Mouse (Mus musculus) stomach, embryonic 16.5 days (tissue): ENCODE measurements around the gene Slc34a2. TPM values are rescaled to one million over a fixed set of nuclear protein-coding genes. Genes with fewer than 3 reads are reported as not detected.
A peak's percentile ranks its signal among the peaks of the same experiment; 100 is the strongest.

Experiments
- ATAC-seq: fragments of 200-750 bp; cut with Nextera tagmentation; 2 replicates; pipeline ENCODE4 v1.8.0; 2017; ENCODE audit warnings: moderate number of reproducible peaks, moderate TSS enrichment; ENCODE audit not compliant: insufficient read depth, low FRiP score
- H3K27ac ChIP-seq: fragments of 300-500 bp; sonication (generic); 2 replicates; pipeline ENCODE4 v1.5.1; 2014; ENCODE audit warnings: low read length
- H3K27me3 ChIP-seq: fragments of 300-500 bp; sonication (generic); 2 replicates; pipeline ENCODE4 v1.6.1; 2014; ENCODE audit warnings: low read length, control low read depth, mixed read lengths; ENCODE audit not compliant: control insufficient read depth, insufficient read depth
- H3K36me3 ChIP-seq: fragments of 300-500 bp; sonication (generic); 2 replicates; pipeline ENCODE4 v1.6.1; 2014; ENCODE audit warnings: low read length; ENCODE audit not compliant: control insufficient read depth, insufficient read depth
- H3K4me1 ChIP-seq: fragments of 300-500 bp; sonication (generic); 2 replicates; pipeline ENCODE4 v1.6.1; 2014; ENCODE audit warnings: low read length, control low read depth, mixed read lengths; ENCODE audit not compliant: control insufficient read depth, insufficient read depth
- H3K4me2 ChIP-seq: fragments of 300-500 bp; sonication (generic); 2 replicates; pipeline ENCODE4 v1.6.1; 2014; ENCODE audit warnings: low read depth, low read length, mixed read lengths
- H3K4me3 ChIP-seq: fragments of 300-500 bp; sonication (generic); replicated peaks from 2 replicates; pipeline ENCODE4 v1.5.1; 2014; ENCODE audit warnings: mild to moderate bottlenecking, low read length
- H3K9ac ChIP-seq: fragments of 300-500 bp; sonication (generic); 2 replicates; pipeline ENCODE4 v1.6.1; 2014; ENCODE audit warnings: low read length
- H3K9me3 ChIP-seq: fragments of 300-500 bp; sonication (generic); replicated peaks from 2 replicates; pipeline ENCODE4 v1.6.1; 2016; ENCODE audit warnings: low read length, control low read depth; ENCODE audit not compliant: control insufficient read depth
- WGBS: fragments of 180-500 bp; shearing (Covaris S2); extraction: QIAGEN DNeasy Blood & Tissue Kit; methylation state at CpG from one replicate; pipeline ENCODE4 v1.1.7; 2014; 5-methylcytosine and 5-hydroxymethylcytosine counted together
- polyA plus RNA-seq: library from polyadenylated mRNA; unstranded; fragments of >200 nt; fragmentation: Nextera tagmentation; extraction: Ambion mirVana; gene quantifications from 2 replicates; pipeline ENCODE4 v1.2.1, GENCODE M21; 2015

Slc34a2 gene
- polyA plus RNA-seq, 1 experiment from 2014 or later = 3.3 TPM

DNA sequence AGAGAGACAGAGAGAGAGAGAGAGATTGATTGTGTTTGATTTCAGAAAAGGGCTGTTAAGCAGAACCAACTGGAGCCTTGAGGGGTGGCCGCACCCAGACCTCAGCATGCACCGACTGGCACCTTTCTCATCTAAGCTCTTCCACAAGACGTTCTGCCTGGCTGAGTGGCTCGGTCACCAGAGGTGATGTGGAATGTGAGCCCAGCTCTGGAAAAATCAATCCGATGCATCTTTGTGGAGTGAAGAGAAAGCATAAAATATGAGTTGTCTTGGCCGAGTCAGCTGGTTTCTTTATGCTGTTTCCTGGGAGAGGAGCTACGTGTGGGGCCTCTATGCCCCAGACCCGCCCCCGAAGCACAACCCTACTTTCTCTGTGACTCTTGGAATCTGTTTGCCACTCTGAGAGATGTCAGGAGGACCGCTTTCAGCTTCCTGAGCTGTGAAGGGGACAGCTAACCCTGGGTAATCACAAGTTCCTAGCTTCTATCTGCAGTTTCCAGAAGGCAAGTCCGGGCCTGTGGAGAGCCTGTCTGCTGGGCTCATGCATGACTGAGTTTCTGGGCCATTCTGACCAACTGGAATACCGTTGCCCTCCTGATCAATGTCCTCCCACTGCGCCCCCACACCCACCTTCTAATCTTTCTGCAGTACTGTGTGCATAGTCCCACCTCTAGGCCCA, 66.4 kb downstream of the Slc34a2 start:
- no peaks in the 10 kb centered on the region for H3K4me1 ChIP-seq
- WGBS = 59% methylated on average over 13 of the region's 13 CpGs
- H3K4me3 ChIP-seq = no peak overlapping the region
- ATAC-seq = no peak
- H3K36me3 ChIP-seq = no peaks in the 10 kb centered on the region
- H3K27me3 ChIP-seq = no peaks in the 10 kb centered on the region
- no peak overlapping the region for H3K9ac ChIP-seq
- H3K4me2 ChIP-seq = no peak overlapping the region
- no peaks in the 10 kb centered on the region for H3K9me3 ChIP-seq
- no peak overlapping the region for H3K27ac ChIP-seq

DNA sequence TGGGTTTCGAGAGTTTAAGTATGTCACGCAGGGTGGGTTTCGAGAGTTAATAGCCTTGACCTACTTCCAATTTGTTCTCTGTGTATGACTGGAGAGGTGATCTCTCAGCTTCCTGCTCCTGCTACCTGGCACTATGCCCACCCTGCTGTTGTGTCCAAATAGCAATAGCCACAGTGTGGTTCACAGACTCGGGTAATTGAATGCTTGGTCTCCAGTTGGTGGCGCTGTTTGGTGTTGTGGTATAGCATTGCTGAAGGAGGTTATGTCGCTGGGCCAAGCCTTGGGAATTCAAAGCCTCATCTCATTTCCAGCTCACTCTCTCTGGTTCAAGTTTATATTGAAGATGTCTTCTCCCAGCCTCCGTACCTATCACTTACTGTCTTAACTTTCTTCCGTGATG, 67.8 kb downstream of the Slc34a2 start:
- no peak for ATAC-seq
- Histone ChIP-seq H3K27ac (no peak overlapping the region), H3K4me1 (no peaks in the 10 kb centered on the region)

GRCm38 (mm10) chr5:53106125-53106524, 68.2 kb downstream of the Slc34a2 start:
- Histone ChIP-seq H3K27ac (no peak overlapping the region), H3K36me3 (no peaks in the 10 kb centered on the region), H3K9me3 (no peaks in the 10 kb centered on the region), H3K27me3 (no peaks in the 10 kb centered on the region), H3K4me1 (no peaks in the 10 kb centered on the region), H3K4me2 (no peak overlapping the region), H3K9ac (no peak overlapping the region), H3K4me3 (no peak overlapping the region)
- ATAC-seq = no peak
- WGBS = 57% methylated on average over 4 of the region's 4 CpGs

More for the DNA sequence above, 67.8 kb downstream of the Slc34a2 start:
- WGBS = 73% methylated on average over 8 of the region's 8 CpGs
- H3K36me3 ChIP-seq = no peaks in the 10 kb centered on the region
- no peaks in the 10 kb centered on the region for H3K9me3 ChIP-seq
- H3K27me3 ChIP-seq = no peaks in the 10 kb centered on the region
- H3K4me2 ChIP-seq = no peak overlapping the region
- H3K9ac ChIP-seq = no peak overlapping the region
- H3K4me3 ChIP-seq = no peak overlapping the region

DNA sequence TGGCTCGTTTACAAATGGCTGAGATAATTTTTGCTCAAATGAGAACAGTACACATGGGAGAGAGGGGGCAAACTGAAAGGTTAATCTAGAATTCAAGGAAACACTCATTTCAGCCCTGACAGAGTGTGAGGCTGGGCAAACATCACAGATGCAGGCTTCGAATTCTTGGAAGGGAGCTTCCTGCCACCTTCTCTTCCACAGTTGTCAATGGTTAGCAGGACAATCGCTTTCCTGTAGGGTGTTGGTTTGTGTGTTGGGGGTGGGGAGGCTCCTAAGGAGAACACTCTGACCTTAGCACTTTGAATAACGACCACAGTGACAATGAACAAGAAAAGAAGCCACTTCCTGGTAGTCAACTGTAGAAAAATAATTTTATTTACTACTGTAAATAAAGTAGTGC, 68.8 kb downstream of the Slc34a2 start:
- Histone ChIP-seq H3K9ac (no peak overlapping the region), H3K27ac (no peak overlapping the region), H3K9me3 (no peaks in the 10 kb centered on the region), H3K4me2 (no peak overlapping the region), H3K27me3 (no peaks in the 10 kb centered on the region), H3K36me3 (no peaks in the 10 kb centered on the region), H3K4me1 (no peaks in the 10 kb centered on the region), H3K4me3 (no peak overlapping the region)
- no peak for ATAC-seq
- WGBS = 33% methylated on average over 4 of the region's 4 CpGs

- Histone ChIP-seq H3K4me3 (no peak overlapping the region), H3K27me3 (no peaks in the 10 kb centered on the region), H3K9ac (no peak overlapping the region), H3K36me3 (no peaks in the 10 kb centered on the region), H3K4me1 (no peaks in the 10 kb centered on the region), H3K9me3 (0 out of 2 replicates have a peak, but pooled peaks cover 2% of the 10 kb centered on the region), H3K4me2 (no peak overlapping the region), H3K27ac (no peak overlapping the region)
- no peak for ATAC-seq
- 66% methylated on average over 9 of the region's 9 CpGs for whole genome bisulfite sequencing
Measured at GRCm38 (mm10) chr5:53108026-53108425, 70.1 kb downstream of the Slc34a2 start.

DNA sequence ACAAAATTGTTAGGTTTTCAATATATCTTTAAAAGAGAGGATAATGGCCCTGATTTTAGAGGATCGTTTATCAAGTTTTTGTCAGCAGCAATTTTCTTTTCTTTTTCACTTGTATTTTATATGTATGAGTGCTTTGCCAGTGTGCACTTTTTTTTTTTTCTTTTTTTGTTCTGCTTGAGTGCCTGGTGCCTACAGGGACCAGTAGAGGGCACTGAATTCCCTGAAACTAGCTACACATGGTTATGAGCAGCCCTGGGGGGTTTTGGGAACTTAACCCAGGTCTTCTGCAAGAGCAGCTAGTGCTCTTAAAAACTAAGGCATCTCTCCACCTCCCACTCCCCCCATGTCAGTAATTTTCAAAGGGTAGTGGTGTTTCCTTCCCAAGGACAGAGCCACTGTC, 70.8 kb downstream of the Slc34a2 start:
- no peak overlapping the region for H3K4me2 ChIP-seq
- H3K4me3 ChIP-seq = no peak overlapping the region
- 0 out of 2 replicates have a peak, but pooled peaks cover 5% of the 10 kb centered on the region for H3K9me3 ChIP-seq
- H3K27ac ChIP-seq = no peak overlapping the region
- WGBS = 85% methylated on average over 1 of the region's 1 CpGs
- H3K9ac ChIP-seq = no peak overlapping the region
- no peaks in the 10 kb centered on the region for H3K36me3 ChIP-seq
- no peak for ATAC-seq
- no peaks in the 10 kb centered on the region for H3K27me3 ChIP-seq
- H3K4me1 ChIP-seq = no peaks in the 10 kb centered on the region

DNA sequence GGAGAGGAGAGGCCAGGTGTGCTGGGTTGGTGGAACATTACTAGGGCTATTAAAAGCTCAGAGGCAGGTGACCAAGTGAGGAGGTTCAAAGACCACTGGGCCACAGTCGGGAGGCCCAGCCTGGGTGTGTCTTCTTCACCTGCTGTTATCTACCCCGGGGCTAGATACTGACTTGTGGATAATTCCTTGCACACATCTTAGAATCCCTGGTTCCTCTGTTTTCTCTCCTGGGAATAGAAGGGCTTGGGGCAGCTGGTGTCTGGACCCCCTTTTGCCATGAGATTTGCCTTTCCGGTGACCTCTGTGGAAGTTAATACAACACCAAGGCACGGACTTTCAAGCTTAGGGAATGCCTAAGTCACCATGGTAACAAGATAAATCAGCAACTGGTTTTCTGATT, 72.3 kb downstream of the Slc34a2 start:
- 0 out of 2 replicates have a peak, but pooled peaks have one; percentile 39 for ATAC-seq
- Histone ChIP-seq H3K27ac (no peak overlapping the region), H3K9me3 (0 out of 2 replicates have a peak, but pooled peaks cover 5% of the 10 kb centered on the region), H3K36me3 (no peaks in the 10 kb centered on the region), H3K27me3 (no peaks in the 10 kb centered on the region), H3K4me1 (no peaks in the 10 kb centered on the region), H3K9ac (no peak overlapping the region), H3K4me2 (no peak overlapping the region), H3K4me3 (no peak overlapping the region)
- 50% methylated on average over 4 of the region's 4 CpGs for WGBS

DNA sequence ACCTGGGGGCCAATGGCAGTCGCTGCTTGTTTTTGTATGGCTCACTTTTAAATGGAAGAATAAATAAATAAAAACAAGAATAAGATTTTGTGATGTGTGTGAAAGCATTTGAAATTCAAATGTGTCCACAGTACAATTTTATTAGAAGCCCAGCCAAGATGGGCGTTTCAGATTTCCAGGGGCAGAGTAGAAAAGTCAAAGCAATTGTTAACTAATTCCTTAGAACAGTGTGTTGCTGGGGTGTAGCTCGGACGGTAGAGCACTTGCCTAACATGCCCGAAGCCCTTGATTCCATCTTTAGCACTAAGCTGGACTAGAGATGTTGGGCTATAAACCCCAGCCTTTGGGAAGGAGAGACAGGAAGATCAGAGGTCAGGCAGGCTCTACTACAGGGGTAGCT, 73.2 kb downstream of the Slc34a2 start:
- no peak overlapping the region for H3K27ac ChIP-seq
- 56% methylated on average over 5 of the region's 5 CpGs for WGBS
- no peaks in the 10 kb centered on the region for H3K27me3 ChIP-seq
- H3K4me1 ChIP-seq = no peaks in the 10 kb centered on the region
- H3K36me3 ChIP-seq = no peaks in the 10 kb centered on the region
- no peak overlapping the region for H3K9ac ChIP-seq
- H3K9me3 ChIP-seq = 0 out of 2 replicates have a peak, but pooled peaks cover 5% of the 10 kb centered on the region
- ATAC-seq = no peak
- H3K4me2 ChIP-seq = no peak overlapping the region
- H3K4me3 ChIP-seq = no peak overlapping the region

DNA sequence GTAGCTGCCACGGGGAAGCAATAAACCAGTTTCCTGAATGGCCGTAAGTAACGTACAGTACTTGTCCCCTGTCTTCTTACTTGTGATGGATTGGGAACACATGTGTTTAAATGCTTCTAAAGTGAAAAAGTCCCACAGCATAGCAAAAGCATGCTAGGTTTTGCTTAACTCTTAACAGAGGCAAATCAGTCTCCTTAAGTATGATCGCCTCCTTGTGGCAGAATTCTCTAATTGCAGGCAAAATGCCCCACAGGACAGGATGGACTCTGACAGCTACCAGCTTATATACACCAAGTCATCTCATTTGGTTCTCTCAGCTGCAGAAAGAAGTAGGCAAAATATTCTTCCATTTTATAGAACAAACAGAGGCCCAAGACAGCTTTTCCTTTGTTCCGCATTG, 75.1 kb downstream of the Slc34a2 start:
- ATAC-seq = no peak
- Histone ChIP-seq H3K4me3 (no peak overlapping the region), H3K27ac (no peak overlapping the region), H3K9ac (no peak overlapping the region), H3K9me3 (0 out of 2 replicates have a peak, but pooled peaks cover 5% of the 10 kb centered on the region), H3K36me3 (no peaks in the 10 kb centered on the region), H3K4me2 (no peak overlapping the region), H3K4me1 (no peaks in the 10 kb centered on the region), H3K27me3 (no peaks in the 10 kb centered on the region)
- WGBS = 85% methylated on average over 5 of the region's 5 CpGs
